In genomic region chr6:136439205-136439604, GRCm38 (mm10) we compare ENCODE assay signal across 34 mouse cellular contexts. TPM values are rescaled to one million over a fixed set of nuclear protein-coding genes. Genes with fewer than 3 reads are reported as not detected.
"Had no signal": no experiment of that assay in that cellular context is flagged by ENCODE, and none has a peak within 500 bp of the region (broad histone marks: within the 10 kb centered on the region; RNA-seq: fewer than 3 reads in every experiment).

No protein-coding gene starts in this region.

RNA-seq across cellular contexts. Expression of gene E330021D16Rik, which starts 23.8 kb away (rescaled TPM):
- total RNA-seq: heart, adult 8-10 months; heart, postnatal 10 days; heart, postnatal 14 days; heart, postnatal 25 days; heart, postnatal 36 days; heart, postnatal 4 days; hematopoietic stem cell, adult 5-6 weeks; hindbrain, postnatal 0 days; layer of hippocampus, adult 18-20 months; layer of hippocampus, adult 2 months; layer of hippocampus, adult 8-10 months; layer of hippocampus, postnatal 10 days; layer of hippocampus, postnatal 14 days; layer of hippocampus, postnatal 25 days; layer of hippocampus, postnatal 36 days had no signal
- polyA plus RNA-seq: heart, embryonic 11.5 days; heart, embryonic 12.5 days; heart, embryonic 13.5 days; heart, embryonic 14.5 days; heart, embryonic 15.5 days; heart, embryonic 16.5 days; heart, postnatal 0 days; hindbrain, embryonic 10.5 days; hindbrain, embryonic 11.5 days; hindbrain, embryonic 12.5 days; hindbrain, embryonic 13.5 days; hindbrain, embryonic 14.5 days; hindbrain, embryonic 15.5 days; hindbrain, embryonic 16.5 days; hindbrain, postnatal 0 days; intestine, embryonic 14.5 days; intestine, embryonic 15.5 days; intestine, embryonic 16.5 days; intestine, postnatal 0 days; large intestine, adult 2 months had no signal
